Mouse (Mus musculus): Measurements from ENCODE around the gene Fyb. TPM values are rescaled to one million over a fixed set of nuclear protein-coding genes. Genes with fewer than 3 reads are reported as not detected.

Fyb gene
- polyA plus RNA-seq, 1 experiment from 2014 or later, result 2.9 TPM

DNA sequence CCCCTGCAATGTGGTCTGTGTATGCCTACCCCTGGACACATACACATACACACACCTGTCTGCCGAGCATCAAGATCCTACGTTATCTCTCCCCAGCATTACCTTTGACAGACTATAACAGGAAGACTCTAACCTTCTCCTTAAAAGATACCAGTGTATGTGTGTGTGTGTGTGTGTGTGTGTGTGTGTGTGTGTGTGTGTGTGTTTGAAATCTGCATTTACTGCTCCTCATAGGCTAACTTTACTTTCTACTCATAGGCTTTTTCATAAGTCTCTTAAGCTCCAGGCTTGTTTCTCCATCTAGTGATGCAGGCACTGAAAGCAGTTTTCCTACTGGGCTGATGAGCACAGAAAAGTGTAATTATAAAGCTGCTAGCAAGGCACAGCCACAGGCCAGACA, 2.1 kb downstream of the Fyb start:
- WGBS, result 96% methylated on average over 2 of the region's 2 CpGs
- Histone ChIP-seq H3K4me3 (ENCODE audit: low read depth, low read length) (no peak overlapping the region), H3K36me3 (ENCODE audit: control insufficient read depth, insufficient read depth, low read length) (no peaks in the 10 kb centered on the region)

DNA sequence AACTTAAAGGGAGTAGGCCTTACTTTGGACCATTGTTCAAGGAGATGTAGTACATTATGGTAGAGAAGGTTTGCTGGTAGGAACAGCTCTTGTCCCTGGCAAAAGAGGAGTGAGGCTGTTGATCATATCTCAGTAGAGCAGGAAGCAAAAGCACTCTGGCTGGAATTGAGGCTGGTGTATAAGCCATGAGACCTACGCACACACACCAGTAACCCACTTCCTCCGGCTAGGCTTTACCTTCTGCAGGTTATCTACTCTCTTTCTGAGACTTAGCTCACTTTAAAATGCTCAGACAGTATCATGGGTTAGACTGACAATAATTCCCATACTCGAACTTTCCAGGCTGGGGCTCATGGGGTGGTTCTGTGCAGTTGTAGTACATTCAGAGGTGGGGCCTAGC, 2.7 kb downstream of the Fyb start:
- no peak for DNase-seq (ENCODE audit: low spot score)
- Histone ChIP-seq H3K36me3 (ENCODE audit: control insufficient read depth, insufficient read depth, low read length) (no peaks in the 10 kb centered on the region), H3K9me3 (ENCODE audit: control insufficient read depth, low read length) (no peaks in the 10 kb centered on the region), H3K4me2 (ENCODE audit: low read depth, low read length, severe bottlenecking) (no peak overlapping the region), H3K27ac (ENCODE audit: low read depth, low read length) (no peak overlapping the region), H3K4me3 (ENCODE audit: low read depth, low read length) (no peak overlapping the region), H3K9ac (ENCODE audit: low read length) (no peak overlapping the region), H3K27me3 (ENCODE audit: control insufficient read depth, insufficient read depth, low read length) (no peaks in the 10 kb centered on the region), H3K4me1 (replicated peaks; ENCODE audit: control insufficient read depth, insufficient read depth, low read length) (no peaks in the 10 kb centered on the region)
- ATAC-seq (replicated peaks; ENCODE audit: low FRiP score), result no peak
- 88% methylated on average over 3 of the region's 3 CpGs for WGBS

More for the DNA sequence above, 2.1 kb downstream of the Fyb start:
- no peak overlapping the region for H3K9ac ChIP-seq (ENCODE audit: low read length)
- H3K9me3 ChIP-seq (ENCODE audit: control insufficient read depth, low read length), result no peaks in the 10 kb centered on the region
- no peak for DNase-seq (ENCODE audit: low spot score)
- ATAC-seq (replicated peaks; ENCODE audit: low FRiP score), result no peak
- no peak overlapping the region for H3K27ac ChIP-seq (ENCODE audit: low read depth, low read length)
- no peak overlapping the region for H3K4me2 ChIP-seq (ENCODE audit: low read depth, low read length, severe bottlenecking)
- no peaks in the 10 kb centered on the region for H3K27me3 ChIP-seq (ENCODE audit: control insufficient read depth, insufficient read depth, low read length)
- H3K4me1 ChIP-seq (replicated peaks; ENCODE audit: control insufficient read depth, insufficient read depth, low read length), result no peaks in the 10 kb centered on the region

DNA sequence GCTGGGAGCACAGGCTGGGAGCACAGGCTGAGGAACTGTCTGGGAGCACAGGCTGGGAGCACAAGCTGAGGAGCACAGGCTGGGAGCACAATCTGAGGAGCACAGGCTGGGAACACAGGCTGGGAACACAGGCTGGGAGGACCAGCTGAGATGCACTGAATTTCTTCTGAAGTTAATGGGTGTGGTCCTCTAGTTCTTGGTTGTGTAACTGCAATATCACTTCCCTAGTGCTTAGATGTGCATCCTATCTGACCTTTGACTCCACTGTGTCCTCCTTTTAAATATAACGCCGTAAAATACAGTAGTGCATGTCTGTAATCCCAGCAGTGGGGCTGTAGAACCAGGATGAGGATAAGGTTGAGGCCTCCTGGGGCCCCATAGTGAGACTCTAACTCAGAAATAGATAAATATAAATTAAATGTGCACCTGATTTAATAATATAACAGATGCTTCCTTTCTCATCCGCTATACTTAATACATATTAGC, 11.2 kb downstream of the Fyb start:
- DNase-seq (ENCODE audit: low spot score) (no peak), ATAC-seq (replicated peaks; ENCODE audit: low FRiP score) (no peak)
- H3K4me2 ChIP-seq (ENCODE audit: low read depth, low read length, severe bottlenecking), result no peak overlapping the region
- H3K9me3 ChIP-seq (ENCODE audit: control insufficient read depth, low read length), result no peaks in the 10 kb centered on the region
- H3K4me1 ChIP-seq (replicated peaks; ENCODE audit: control insufficient read depth, insufficient read depth, low read length), result no peaks in the 10 kb centered on the region
- no peaks in the 10 kb centered on the region for H3K27me3 ChIP-seq (ENCODE audit: control insufficient read depth, insufficient read depth, low read length)
- 90% methylated on average over 3 of the region's 3 CpGs for WGBS
- H3K27ac ChIP-seq (ENCODE audit: low read depth, low read length), result no peak overlapping the region
- no peak overlapping the region for H3K9ac ChIP-seq (ENCODE audit: low read length)
- H3K36me3 ChIP-seq (ENCODE audit: control insufficient read depth, insufficient read depth, low read length), result no peaks in the 10 kb centered on the region
- H3K4me3 ChIP-seq (ENCODE audit: low read depth, low read length), result no peak overlapping the region

DNA sequence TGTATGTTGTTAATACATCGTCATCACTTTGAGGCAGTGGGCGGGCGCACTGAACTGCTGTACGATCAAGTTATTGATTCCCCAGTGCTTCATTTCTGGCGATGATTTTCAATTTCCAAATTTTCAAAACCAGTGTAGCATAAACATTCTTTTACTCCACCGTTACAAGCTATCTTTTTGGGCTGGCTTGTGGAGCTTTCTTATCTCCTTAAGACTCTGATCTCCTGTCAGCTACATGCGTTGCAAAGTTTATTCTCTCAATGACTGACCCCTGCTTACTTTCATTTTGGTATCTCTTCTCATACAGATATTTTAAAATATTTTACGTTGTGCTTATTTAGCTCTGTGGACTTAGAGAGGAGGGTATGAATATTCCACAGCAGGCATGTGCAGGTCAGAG, 11.9 kb downstream of the Fyb start:
- Histone ChIP-seq H3K27ac (ENCODE audit: low read depth, low read length) (no peak overlapping the region), H3K4me2 (ENCODE audit: low read depth, low read length, severe bottlenecking) (no peak overlapping the region), H3K4me1 (replicated peaks; ENCODE audit: control insufficient read depth, insufficient read depth, low read length) (no peaks in the 10 kb centered on the region), H3K27me3 (ENCODE audit: control insufficient read depth, insufficient read depth, low read length) (no peaks in the 10 kb centered on the region), H3K9me3 (ENCODE audit: control insufficient read depth, low read length) (no peaks in the 10 kb centered on the region), H3K4me3 (ENCODE audit: low read depth, low read length) (no peak overlapping the region), H3K36me3 (ENCODE audit: control insufficient read depth, insufficient read depth, low read length) (no peaks in the 10 kb centered on the region), H3K9ac (ENCODE audit: low read length) (no peak overlapping the region)
- DNase-seq (ENCODE audit: low spot score), result no peak
- WGBS, result 89% methylated on average over 8 of the region's 8 CpGs
- ATAC-seq (replicated peaks; ENCODE audit: low FRiP score), result no peak

DNA sequence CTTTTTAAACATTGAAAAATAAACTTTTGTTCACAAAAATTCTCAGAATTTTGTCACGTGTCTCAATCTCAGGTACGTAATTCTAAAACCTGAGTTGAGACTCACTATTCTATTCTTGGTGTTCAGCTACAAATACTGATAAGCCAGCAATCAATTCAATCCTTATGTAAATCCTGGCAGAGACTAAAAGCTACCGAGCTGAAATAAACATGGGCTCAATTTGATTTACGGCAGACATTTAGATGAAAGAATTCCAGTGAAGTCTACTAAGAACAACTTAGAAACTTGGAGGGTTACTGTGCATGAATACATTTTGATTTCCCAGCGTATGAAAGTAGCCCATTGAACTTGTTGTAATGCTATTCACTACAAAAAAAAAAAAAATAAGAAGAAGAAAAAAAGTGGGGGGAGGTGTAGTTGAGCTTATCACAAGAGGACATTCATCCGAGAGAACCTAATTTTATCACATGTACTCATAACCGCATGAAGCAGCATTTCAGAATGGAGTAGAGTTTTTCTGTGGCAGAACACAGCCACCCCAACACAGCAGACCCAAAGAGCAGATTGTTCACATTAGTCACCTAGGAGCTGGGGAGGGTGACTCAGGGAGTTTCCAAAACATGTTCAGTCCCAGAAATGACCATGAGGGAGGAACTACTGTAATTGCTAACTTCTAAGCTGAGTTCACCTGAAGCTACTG, 17.1 kb downstream of the Fyb start:
- Histone ChIP-seq H3K9ac (ENCODE audit: low read length) (no peak overlapping the region), H3K4me3 (ENCODE audit: low read depth, low read length) (no peak overlapping the region), H3K4me1 (replicated peaks; ENCODE audit: control insufficient read depth, insufficient read depth, low read length) (no peaks in the 10 kb centered on the region), H3K4me2 (ENCODE audit: low read depth, low read length, severe bottlenecking) (no peak overlapping the region), H3K9me3 (ENCODE audit: control insufficient read depth, low read length) (no peaks in the 10 kb centered on the region), H3K36me3 (ENCODE audit: control insufficient read depth, insufficient read depth, low read length) (no peaks in the 10 kb centered on the region), H3K27me3 (ENCODE audit: control insufficient read depth, insufficient read depth, low read length) (no peaks in the 10 kb centered on the region), H3K27ac (ENCODE audit: low read depth, low read length) (no peak overlapping the region)
- DNase-seq (ENCODE audit: low spot score) (no peak), ATAC-seq (replicated peaks; ENCODE audit: low FRiP score) (no peak)
- WGBS, result 89% methylated on average over 7 of the region's 7 CpGs

DNA sequence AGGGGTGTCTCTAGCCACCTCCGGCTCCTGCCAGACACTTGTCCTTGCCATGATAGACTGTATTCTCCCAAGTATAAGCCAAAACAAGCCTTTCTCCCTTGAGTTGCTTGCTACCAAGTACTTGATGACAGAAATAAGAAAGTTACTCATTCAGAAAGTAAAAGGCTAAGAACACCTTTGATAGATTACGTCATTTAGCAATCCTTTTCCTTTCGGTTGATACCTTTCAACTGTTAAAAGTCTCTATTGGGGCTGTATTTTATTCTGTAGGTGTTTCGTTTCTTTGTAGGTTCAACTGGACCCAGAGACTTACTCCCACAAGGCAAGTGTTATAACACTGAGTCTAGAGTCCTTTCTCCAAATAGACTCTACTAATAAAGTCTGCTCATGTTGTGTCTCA, 26.3 kb downstream of the Fyb start:
- no peak overlapping the region for H3K4me2 ChIP-seq (ENCODE audit: low read depth, low read length, severe bottlenecking)
- WGBS, result 97% methylated on average over 4 of the region's 4 CpGs
- no peaks in the 10 kb centered on the region for H3K27me3 ChIP-seq (ENCODE audit: control insufficient read depth, insufficient read depth, low read length)
- no peak for DNase-seq (ENCODE audit: low spot score)
- ATAC-seq (replicated peaks; ENCODE audit: low FRiP score), result no peak
- H3K9ac ChIP-seq (ENCODE audit: low read length), result no peak overlapping the region
- no peak overlapping the region for H3K4me3 ChIP-seq (ENCODE audit: low read depth, low read length)
- H3K9me3 ChIP-seq (ENCODE audit: control insufficient read depth, low read length), result no peaks in the 10 kb centered on the region
- H3K27ac ChIP-seq (ENCODE audit: low read depth, low read length), result no peak overlapping the region
- no peaks in the 10 kb centered on the region for H3K4me1 ChIP-seq (replicated peaks; ENCODE audit: control insufficient read depth, insufficient read depth, low read length)
- H3K36me3 ChIP-seq (ENCODE audit: control insufficient read depth, insufficient read depth, low read length), result no peaks in the 10 kb centered on the region

DNA sequence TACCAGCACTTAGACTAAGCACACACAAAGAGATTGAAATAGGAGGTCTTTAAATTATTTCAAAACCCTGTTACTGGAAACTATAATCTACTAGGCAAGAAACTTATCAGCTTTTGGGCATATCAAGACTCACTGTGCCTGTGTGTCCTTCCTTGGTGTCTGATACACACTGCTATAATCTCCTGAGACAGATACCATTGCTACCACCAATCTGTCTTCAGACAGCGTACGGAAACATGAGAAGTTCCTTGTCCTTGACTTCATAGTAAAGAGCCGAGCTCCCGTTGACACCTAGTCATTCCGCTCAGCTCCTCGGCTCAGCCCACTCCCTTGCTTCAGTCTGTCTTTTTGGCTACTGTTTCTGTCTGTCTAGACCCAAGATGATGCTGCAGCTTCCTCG, 29.2 kb downstream of the Fyb start:
- H3K9ac ChIP-seq (ENCODE audit: low read length), result no peak overlapping the region
- H3K4me2 ChIP-seq (ENCODE audit: low read depth, low read length, severe bottlenecking), result no peak overlapping the region
- H3K36me3 ChIP-seq (ENCODE audit: control insufficient read depth, insufficient read depth, low read length), result no peaks in the 10 kb centered on the region
- DNase-seq (ENCODE audit: low spot score), result no peak
- no peak for ATAC-seq (replicated peaks; ENCODE audit: low FRiP score)
- H3K4me1 ChIP-seq (replicated peaks; ENCODE audit: control insufficient read depth, insufficient read depth, low read length), result no peaks in the 10 kb centered on the region
- no peak overlapping the region for H3K27ac ChIP-seq (ENCODE audit: low read depth, low read length)
- H3K27me3 ChIP-seq (ENCODE audit: control insufficient read depth, insufficient read depth, low read length), result no peaks in the 10 kb centered on the region
- WGBS, result 88% methylated on average over 7 of the region's 7 CpGs
- H3K9me3 ChIP-seq (ENCODE audit: control insufficient read depth, low read length), result no peaks in the 10 kb centered on the region
- H3K4me3 ChIP-seq (ENCODE audit: low read depth, low read length), result no peak overlapping the region

DNA sequence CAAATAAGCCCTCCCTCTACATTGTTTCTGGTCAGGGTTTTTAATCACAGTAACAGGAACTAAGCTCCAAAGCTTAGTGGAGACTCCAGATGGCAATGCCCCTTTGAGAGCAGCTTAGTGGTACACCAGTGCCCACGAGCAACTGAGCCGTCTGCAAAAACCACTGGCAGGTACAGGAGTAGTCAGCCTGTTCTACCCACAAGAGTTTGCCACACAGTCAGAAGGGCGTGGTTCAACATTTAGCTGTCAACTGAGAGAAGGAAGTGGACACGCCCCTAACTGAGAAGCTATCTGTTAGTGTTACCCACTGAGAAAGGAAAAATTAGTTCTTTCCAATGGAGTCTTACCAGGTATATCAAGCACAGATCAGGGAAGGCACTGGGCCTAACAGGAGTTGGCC, 32.1 kb downstream of the Fyb start:
- Histone ChIP-seq H3K27ac (ENCODE audit: low read depth, low read length) (no peak overlapping the region), H3K9ac (ENCODE audit: low read length) (no peak overlapping the region), H3K36me3 (ENCODE audit: control insufficient read depth, insufficient read depth, low read length) (no peaks in the 10 kb centered on the region), H3K9me3 (ENCODE audit: control insufficient read depth, low read length) (no peaks in the 10 kb centered on the region), H3K4me1 (replicated peaks; ENCODE audit: control insufficient read depth, insufficient read depth, low read length) (no peaks in the 10 kb centered on the region), H3K4me2 (ENCODE audit: low read depth, low read length, severe bottlenecking) (no peak overlapping the region), H3K27me3 (ENCODE audit: control insufficient read depth, insufficient read depth, low read length) (no peaks in the 10 kb centered on the region), H3K4me3 (ENCODE audit: low read depth, low read length) (no peak overlapping the region)
- 84% methylated on average over 4 of the region's 4 CpGs for WGBS
- ATAC-seq (replicated peaks; ENCODE audit: low FRiP score) (no peak), DNase-seq (ENCODE audit: low spot score) (no peak)

DNA sequence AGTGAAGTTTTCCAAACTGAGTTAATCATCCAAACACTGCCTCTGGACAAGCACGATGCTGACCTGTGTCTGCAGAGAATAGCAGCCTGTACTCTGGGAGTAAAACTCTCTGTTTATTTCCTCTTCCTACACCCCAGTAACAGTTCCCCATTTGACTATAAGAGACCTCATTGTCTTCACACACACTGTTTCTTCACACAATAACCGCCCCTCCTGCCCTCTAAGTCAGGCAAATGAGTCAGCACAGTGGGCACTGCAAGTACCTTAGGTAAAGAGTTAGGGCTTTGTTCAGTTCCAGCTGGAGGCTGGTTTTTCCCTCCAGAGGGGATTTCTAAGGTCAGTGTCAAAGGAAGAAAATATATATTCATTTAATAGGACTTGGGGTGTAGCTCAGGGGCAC, 32.9 kb downstream of the Fyb start:
- 36% methylated on average over 2 of the region's 2 CpGs for WGBS
- ATAC-seq (replicated peaks; ENCODE audit: low FRiP score) (no peak), DNase-seq (ENCODE audit: low spot score) (no peak)
- no peaks in the 10 kb centered on the region for H3K27me3 ChIP-seq (ENCODE audit: control insufficient read depth, insufficient read depth, low read length)
- no peak overlapping the region for H3K27ac ChIP-seq (ENCODE audit: low read depth, low read length)
- H3K9me3 ChIP-seq (ENCODE audit: control insufficient read depth, low read length), result no peaks in the 10 kb centered on the region
- H3K9ac ChIP-seq (ENCODE audit: low read length), result no peak overlapping the region
- no peak overlapping the region for H3K4me2 ChIP-seq (ENCODE audit: low read depth, low read length, severe bottlenecking)
- H3K36me3 ChIP-seq (ENCODE audit: control insufficient read depth, insufficient read depth, low read length), result no peaks in the 10 kb centered on the region
- H3K4me3 ChIP-seq (ENCODE audit: low read depth, low read length), result no peak overlapping the region
- H3K4me1 ChIP-seq (replicated peaks; ENCODE audit: control insufficient read depth, insufficient read depth, low read length), result no peaks in the 10 kb centered on the region
